Mouse (Mus musculus): ENCODE data around the gene Atp6v1a.

- no peak for TF ChIP-seq CTCF (IDR thresholded peaks at IDR 0.05; ENCODE audit: insufficient read depth, low read length)
- TF ChIP-seq POLR2A (IDR thresholded peaks at IDR 0.05; ENCODE audit: borderline replicate concordance, extremely low read depth, low read depth, low read length): no peak
Observed at GRCm38 (mm10) chr16:44119753-44120501, 19.6 kb downstream of the Atp6v1a start.

All from lung, adult 2 months (tissue).